Mouse (Mus musculus) MEL (cell line): Measurements from ENCODE around the gene Adam11. TPM values are rescaled to one million over a fixed set of nuclear protein-coding genes. Genes with fewer than 3 reads are reported as not detected.

Experiments used
- DNase-seq: peaks from one replicate; pipeline ENCODE4 v3.0.0; 2011; ENCODE audit warnings: low read depth, low spot score
- H3K27ac ChIP-seq: 2 replicates; pipeline ENCODE4 v1.5.1; 2012; ENCODE audit warnings: low read depth, mild to moderate bottlenecking, control low read depth, low read length, moderate library complexity; ENCODE audit not compliant: control insufficient read depth
- H3K27me3 ChIP-seq, 2 experiments: fragments of 150-350 bp in 1 of 2; sonication (generic) in 1 of 2; 2 replicates each; pipeline ENCODE4 v1.6.1; 2012; ENCODE audit warnings: low read length in 2 of 2, mild to moderate bottlenecking in 2 of 2, improper control_type of control experiment in 1 of 2, moderate library complexity in 1 of 2; ENCODE audit not compliant: insufficient read depth in 2 of 2, control insufficient read depth in 1 of 2
- H3K36me3 ChIP-seq, 2 experiments: 2 replicates each; pipeline ENCODE4 v1.6.1; 2012 to 2014; ENCODE audit warnings: low read length in 2 of 2, improper control_type of control experiment in 1 of 2, inconsistent platforms in 1 of 2, mild to moderate bottlenecking in 1 of 2; ENCODE audit not compliant: insufficient read depth in 2 of 2, control insufficient read depth in 1 of 2
- H3K4me1 ChIP-seq, 2 experiments: fragments of 150-350 bp in 1 of 2; sonication (generic) in 1 of 2; 2 replicates each; pipeline ENCODE4 v1.6.1; 2012; ENCODE audit warnings: low read length in 2 of 2, improper control_type of control experiment in 1 of 2, mild to moderate bottlenecking in 1 of 2; ENCODE audit not compliant: insufficient read depth in 2 of 2, control insufficient read depth in 1 of 2
- H3K4me3 ChIP-seq, 2 experiments: fragments of 150-350 bp in 1 of 2; sonication (generic) in 1 of 2; 2 replicates each; pipeline ENCODE4 v1.5.1; 2012; ENCODE audit warnings: low read depth in 2 of 2, low read length in 2 of 2, mild to moderate bottlenecking in 2 of 2, moderate library complexity in 2 of 2, control low read depth in 1 of 2, improper control_type of control experiment in 1 of 2; ENCODE audit not compliant: control insufficient read depth in 1 of 2, insufficient read depth in 1 of 2
- H3K79me2 ChIP-seq: 2 replicates; pipeline ENCODE4 v1.6.1; 2012; ENCODE audit warnings: mild to moderate bottlenecking, low read length, moderate library complexity; ENCODE audit not compliant: control insufficient read depth, poor library complexity, insufficient read depth
- H3K9ac ChIP-seq: 2 replicates; pipeline ENCODE4 v1.6.1; 2012; ENCODE audit warnings: low read depth, mild to moderate bottlenecking, control low read depth, low read length, moderate library complexity; ENCODE audit not compliant: control insufficient read depth, poor library complexity, severe bottlenecking
- H3K9me3 ChIP-seq: fragments of 150-350 bp; sonication (generic); replicated peaks from 2 replicates; pipeline ENCODE4 v1.6.1; 2012; ENCODE audit warnings: mild to moderate bottlenecking, low read length, improper control_type of control experiment, moderate library complexity; ENCODE audit not compliant: insufficient read depth
- BHLHE40 ChIP-seq: IDR thresholded peaks from 2 replicates; pipeline ENCODE4 v1.6.1; 2012; ENCODE audit warnings: low read depth, mild to moderate bottlenecking, inconsistent platforms, low read length, improper control_type of control experiment, borderline replicate concordance
- CHD2 ChIP-seq: IDR thresholded peaks from 2 replicates; pipeline ENCODE4 v1.6.1; 2011; ENCODE audit warnings: low read length, improper control_type of control experiment
- CTCF ChIP-seq, 3 experiments: IDR thresholded peaks in 2 of 3; conservative IDR thresholded peaks in 1 of 3; 2 replicates each; pipeline ENCODE4 v1.5.1; 2011 to 2012; ENCODE audit warnings: low read length in 3 of 3, low read depth in 2 of 3, mild to moderate bottlenecking in 2 of 3, improper control_type of control experiment in 1 of 3, inconsistent platforms in 1 of 3, mixed read lengths in 1 of 3, moderate library complexity in 1 of 3; ENCODE audit not compliant: control insufficient read depth in 1 of 3, insufficient read depth in 1 of 3, poor library complexity in 1 of 3, severe bottlenecking in 1 of 3
- E2F4 ChIP-seq: IDR thresholded peaks from 2 replicates; pipeline ENCODE4 v1.6.1; 2011; ENCODE audit warnings: low read depth, low read length, improper control_type of control experiment, borderline replicate concordance
- GABPA ChIP-seq: IDR thresholded peaks from 2 replicates; pipeline ENCODE4 v1.6.1; 2012; ENCODE audit warnings: low read depth, mild to moderate bottlenecking, inconsistent platforms, low read length, improper control_type of control experiment, moderate library complexity
- GATA1 ChIP-seq: IDR thresholded peaks from 2 replicates; pipeline ENCODE4 v1.6.1; 2011; ENCODE audit warnings: low read depth, low read length, improper control_type of control experiment
- HCFC1 ChIP-seq: IDR thresholded peaks from 2 replicates; pipeline ENCODE4 v1.6.1; 2012; ENCODE audit warnings: low read depth, mild to moderate bottlenecking, inconsistent platforms, low read length, improper control_type of control experiment, moderate library complexity
- KAT2A ChIP-seq: conservative IDR thresholded peaks from 2 replicates; pipeline ENCODE4 v1.6.1; 2012; ENCODE audit warnings: low read depth, low read length, improper control_type of control experiment, inconsistent platforms
- MAFK ChIP-seq: IDR thresholded peaks from 2 replicates; pipeline ENCODE4 v1.6.1; 2011; ENCODE audit warnings: low read depth, mild to moderate bottlenecking, low read length, improper control_type of control experiment, borderline replicate concordance
- MAZ ChIP-seq: IDR thresholded peaks from 2 replicates; pipeline ENCODE4 v1.6.1; 2012; ENCODE audit warnings: low read depth, mild to moderate bottlenecking, inconsistent platforms, low read length, improper control_type of control experiment
- MEF2A ChIP-seq: IDR thresholded peaks from 2 replicates; pipeline ENCODE4 v1.6.1; 2014; ENCODE audit warnings: low read depth, mild to moderate bottlenecking, inconsistent platforms, low read length, improper control_type of control experiment; ENCODE audit not compliant: poor library complexity, insufficient replicate concordance, severe bottlenecking; ENCODE audit errors: extremely low read depth
- MYC ChIP-seq: IDR thresholded peaks from 2 replicates; pipeline ENCODE4 v1.6.1; 2011; ENCODE audit warnings: low read depth, mild to moderate bottlenecking, low read length, improper control_type of control experiment, moderate library complexity
- NELFE ChIP-seq: IDR thresholded peaks from 2 replicates; pipeline ENCODE4 v1.6.1; 2011; ENCODE audit warnings: low read depth, low read length, improper control_type of control experiment
- NRF1 ChIP-seq: IDR thresholded peaks from 2 replicates; pipeline ENCODE4 v1.6.1; 2014; ENCODE audit warnings: low read depth, mild to moderate bottlenecking, inconsistent platforms, low read length, improper control_type of control experiment, moderate library complexity; ENCODE audit not compliant: poor library complexity, insufficient read depth, severe bottlenecking
- RCOR1 ChIP-seq: IDR thresholded peaks from 2 replicates; pipeline ENCODE4 v1.6.1; 2012; ENCODE audit warnings: low read depth, mild to moderate bottlenecking, inconsistent platforms, low read length, improper control_type of control experiment
- SIN3A ChIP-seq: IDR thresholded peaks from 2 replicates; pipeline ENCODE4 v1.6.1; 2012; ENCODE audit warnings: low read length, improper control_type of control experiment, inconsistent platforms
- SMC3 ChIP-seq: IDR thresholded peaks from 2 replicates; pipeline ENCODE4 v1.6.1; 2011; ENCODE audit warnings: low read depth, low read length, improper control_type of control experiment
- TAL1 ChIP-seq: IDR thresholded peaks from 2 replicates; pipeline ENCODE4 v1.6.1; 2012; ENCODE audit warnings: mild to moderate bottlenecking, inconsistent platforms, low read length, moderate library complexity, mixed read lengths
- TBP ChIP-seq: IDR thresholded peaks from 2 replicates; pipeline ENCODE4 v1.8.0; 2011; ENCODE audit warnings: low read depth, low read length, improper control_type of control experiment
- TCF12 ChIP-seq: IDR thresholded peaks from 2 replicates; pipeline ENCODE4 v1.6.1; 2014; ENCODE audit warnings: low read depth, mild to moderate bottlenecking, inconsistent platforms, low read length, improper control_type of control experiment, moderate library complexity
- UBTF ChIP-seq: IDR thresholded peaks from 2 replicates; pipeline ENCODE4 v1.6.1; 2012; ENCODE audit warnings: low read depth, mild to moderate bottlenecking, inconsistent platforms, low read length, improper control_type of control experiment, moderate library complexity, borderline replicate concordance; ENCODE audit not compliant: insufficient read depth
- USF2 ChIP-seq, 2 experiments: IDR thresholded peaks; 2 replicates each; pipeline ENCODE4 v1.6.1; 2011 to 2012; ENCODE audit warnings: improper control_type of control experiment in 2 of 2, low read length in 2 of 2, borderline replicate concordance in 1 of 2, inconsistent platforms in 1 of 2, low read depth in 1 of 2, mild to moderate bottlenecking in 1 of 2; ENCODE audit not compliant: insufficient read depth in 1 of 2
- ZC3H11A ChIP-seq: IDR thresholded peaks from 2 replicates; pipeline ENCODE4 v1.6.1; 2012; ENCODE audit warnings: low read depth, mild to moderate bottlenecking, inconsistent platforms, low read length, improper control_type of control experiment
- ZKSCAN1 ChIP-seq: IDR thresholded peaks from 2 replicates; pipeline ENCODE4 v1.6.1; 2012; ENCODE audit warnings: low read depth, mild to moderate bottlenecking, inconsistent platforms, low read length, improper control_type of control experiment, moderate library complexity
- ZMIZ1 ChIP-seq: IDR thresholded peaks from 2 replicates; pipeline ENCODE4 v1.6.1; 2012; ENCODE audit warnings: low read depth, mild to moderate bottlenecking, inconsistent platforms, low read length, improper control_type of control experiment, moderate library complexity
- ZNF384 ChIP-seq: IDR thresholded peaks from 2 replicates; pipeline ENCODE4 v1.6.1; 2012; ENCODE audit warnings: low read depth, mild to moderate bottlenecking, inconsistent platforms, low read length, improper control_type of control experiment
- polyA plus RNA-seq, 2 experiments: library from polyadenylated mRNA; stranded (reverse) in 1 of 2; unstranded in 1 of 2; fragments of >175 nt in 1 of 2; fragments of >200 nt in 1 of 2; gene quantifications; 2 replicates each; pipeline versions ENCODE4 v1.2.1 to v1.2.4; 2012; ENCODE audit warnings: low replicate concordance in 2 of 2, low read depth in 1 of 2; ENCODE audit not compliant: insufficient read length in 2 of 2, insufficient read depth in 1 of 2, missing spikeins in 1 of 2
- total RNA-seq: library from RNA; depleted of rRNA; stranded (reverse); fragments of 300-350 nt; gene quantifications from 2 replicates; pipeline ENCODE4 v1.2.3, GENCODE M21; 2012

Gene Adam11
- total and polyA plus RNA-seq, 3 experiments: 0.08 to 0.36 TPM; not detected in 1

DNA sequence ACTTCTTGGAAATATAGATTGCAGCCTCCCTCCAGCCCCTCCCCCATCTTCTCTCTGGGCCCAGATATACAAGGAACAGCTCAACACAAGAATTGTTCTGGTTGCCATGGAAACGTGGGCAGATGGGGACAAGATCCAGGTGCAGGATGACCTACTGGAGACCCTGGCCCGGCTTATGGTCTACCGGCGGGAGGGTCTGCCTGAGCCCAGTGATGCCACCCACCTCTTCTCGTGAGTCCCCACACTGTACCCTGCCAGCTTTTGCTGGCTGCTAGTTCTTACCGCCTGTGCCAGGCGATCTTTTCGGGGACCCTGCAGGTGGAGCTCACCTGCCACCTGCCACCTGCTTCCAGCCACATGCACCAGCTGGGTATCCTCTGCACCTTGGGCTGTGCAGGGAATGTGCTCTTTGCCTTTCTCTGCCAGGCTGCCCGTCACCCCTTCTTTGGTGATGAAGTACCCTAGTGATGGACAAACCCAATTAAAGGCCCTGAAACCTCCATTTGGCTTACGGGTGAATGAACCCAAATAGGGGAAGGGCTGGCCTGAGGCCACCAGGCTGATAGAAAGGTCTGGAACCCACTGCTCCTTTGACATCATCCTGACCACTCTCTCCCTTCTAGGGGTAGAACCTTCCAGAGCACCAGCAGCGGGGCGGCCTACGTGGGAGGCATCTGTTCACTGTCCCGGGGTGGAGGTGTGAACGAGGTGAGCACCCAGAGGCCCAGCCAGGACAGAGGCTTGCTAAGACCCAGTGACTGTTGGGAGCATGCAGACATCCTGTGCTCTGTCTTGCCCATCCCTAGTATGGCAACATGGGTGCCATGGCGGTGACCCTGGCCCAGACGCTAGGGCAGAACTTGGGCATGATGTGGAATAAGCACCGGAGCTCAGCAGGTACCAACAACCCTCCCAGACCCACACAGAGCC lies 11.8 kb downstream of the Adam11 start:
- DNase-seq: no peak
- Histone ChIP-seq H3K9ac (no peak overlapping the region), H3K4me1 (peaks cover 0 to 10% of the 10 kb centered on the region in 2 experiments; a peak in 2 of 4 replicates), H3K36me3 (no peaks in the 10 kb centered on the region), H3K27me3 (peaks cover 0 to 3% of the 10 kb centered on the region in 2 experiments; a peak in 1 of 4 replicates), H3K9me3 (no peaks in the 10 kb centered on the region), H3K27ac (no peak overlapping the region), H3K4me3 (no peak overlapping the region)
- TF ChIP-seq TBP: no peak
- TF ChIP-seq TCF12: no peak
- TF ChIP-seq GATA1: no peak
- no peak for TF ChIP-seq ZC3H11A
- no peak for TF ChIP-seq GABPA
- no peak for TF ChIP-seq MAFK
- no peak for TF ChIP-seq MYC
- TF ChIP-seq CHD2: no peak
- TF ChIP-seq SIN3A: no peak
- TF ChIP-seq, all 39 proteins: peak for 0
- no peaks in the 10 kb centered on the region for H3K79me2 ChIP-seq

DNA sequence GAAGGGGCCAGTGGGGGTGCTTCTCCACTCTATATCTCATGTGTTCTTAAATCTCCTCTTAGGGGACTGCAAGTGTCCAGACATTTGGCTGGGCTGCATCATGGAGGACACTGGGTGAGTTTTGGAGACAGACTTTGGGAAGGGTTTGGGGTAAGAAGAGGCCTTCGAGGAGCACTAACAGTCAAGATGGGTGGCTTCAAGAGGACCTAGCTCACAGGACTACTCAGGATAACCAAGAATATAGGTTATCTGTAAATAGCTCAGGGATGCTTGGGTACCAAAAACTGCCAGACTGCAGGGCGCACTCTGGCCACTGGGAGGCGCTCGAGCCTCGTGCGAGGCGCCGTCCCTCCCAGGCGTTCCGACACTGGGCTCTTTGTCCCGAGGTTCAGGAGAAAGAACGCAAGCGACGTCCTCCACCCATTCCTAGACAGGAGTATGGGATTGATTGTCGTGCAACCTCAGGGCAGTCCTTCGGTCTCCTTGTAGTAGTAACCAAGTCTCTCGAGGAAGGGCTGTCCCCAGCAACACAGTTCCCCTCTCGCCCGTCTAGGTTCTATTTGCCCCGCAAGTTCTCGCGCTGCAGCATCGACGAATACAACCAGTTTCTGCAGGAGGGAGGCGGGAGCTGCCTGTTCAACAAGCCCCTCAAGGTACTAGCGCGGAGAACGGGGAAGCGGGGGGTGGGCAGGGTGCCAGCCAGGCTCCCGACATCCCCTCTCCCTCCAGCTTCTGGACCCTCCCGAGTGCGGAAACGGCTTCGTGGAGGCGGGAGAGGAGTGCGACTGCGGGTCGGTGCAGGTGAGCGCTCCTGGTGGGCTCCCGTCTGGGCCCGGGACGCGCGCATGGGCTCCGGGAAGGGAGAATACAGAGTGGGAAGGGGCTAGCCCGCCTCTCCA lies 12.7 kb downstream of the Adam11 start:
- Histone ChIP-seq H3K9me3 (no peaks in the 10 kb centered on the region), H3K9ac (peak overlapping the region; percentile 38; the same call in 1 of the 2 replicates), H3K27me3 (peaks cover 0 to 3% of the 10 kb centered on the region in 2 experiments; a peak in 1 of 4 replicates), H3K4me1 (peaks cover 0 to 10% of the 10 kb centered on the region in 2 experiments; a peak in 2 of 4 replicates), H3K4me3 (peak overlapping the region; percentile 22 to 44), H3K36me3 (no peaks in the 10 kb centered on the region), H3K27ac (no peak overlapping the region), H3K79me2 (no peaks in the 10 kb centered on the region)
- peak; percentile 86 for DNase-seq
- TF ChIP-seq CTCF (IDR thresholded peaks at IDR 0.05 in 2 of 3, conservative IDR thresholded peaks at IDR 0.05 in 1 of 3; ENCODE audit: control insufficient read depth in 1 of 3, insufficient read depth in 1 of 3, low read depth in 2 of 3, low read length in 3 of 3, poor library complexity in 1 of 3, severe bottlenecking in 1 of 3): peak; percentile 99
- TF ChIP-seq NELFE: no peak
- no peak for TF ChIP-seq KAT2A
- TF ChIP-seq ZKSCAN1: 0 out of 2 replicates have a peak, but pooled peaks have one; percentile 12
- TF ChIP-seq E2F4: no peak
- peak; percentile 88 for TF ChIP-seq ZC3H11A
- no peak for TF ChIP-seq GABPA
- no peak for TF ChIP-seq BHLHE40
- no peak for TF ChIP-seq TCF12
- TF ChIP-seq MAZ: no peak
- TF ChIP-seq UBTF: no peak
- peak; percentile 86 for TF ChIP-seq SMC3
- TF ChIP-seq MAFK: no peak
- TF ChIP-seq ZNF384: no peak
- 0 out of 2 replicates have a peak, but pooled peaks have one; percentile 38 for TF ChIP-seq HCFC1
- no peak for TF ChIP-seq ZMIZ1
- no peak for TF ChIP-seq MEF2A
- no peak for TF ChIP-seq NRF1
- TF ChIP-seq RCOR1: 0 out of 2 replicates have a peak, but pooled peaks have one; percentile 41
- TF ChIP-seq USF2 (IDR thresholded peaks at IDR 0.05; ENCODE audit: borderline replicate concordance in 1 of 2, insufficient read depth in 1 of 2, low read depth in 1 of 2, low read length in 2 of 2): 0 out of 4 replicates have a peak, but pooled peaks of 1 of the 2 experiments have one; percentile 3
- TF ChIP-seq TAL1: no peak
